Comparison of ENCODE assay signal across 20 mouse cellular contexts in the genomic region with DNA sequence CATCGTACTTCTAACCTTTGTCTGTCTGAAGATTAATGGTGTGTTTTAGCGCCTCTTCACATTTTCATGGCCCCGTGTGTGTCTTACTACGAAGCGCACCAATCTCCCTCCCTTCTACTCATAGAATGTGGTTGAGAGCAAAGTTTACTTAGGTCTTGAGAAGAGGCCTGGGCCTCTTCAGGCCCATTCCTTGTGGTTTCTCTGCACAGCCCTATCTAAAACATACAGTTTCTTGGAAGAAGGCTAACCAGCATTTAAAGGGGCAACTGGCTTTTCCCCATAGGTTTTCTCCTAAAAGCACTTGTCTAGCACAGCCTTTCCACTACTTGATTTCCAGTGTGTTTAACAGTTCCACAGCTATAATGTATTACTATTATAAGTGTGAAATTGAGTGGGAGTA.
"Had no signal": no experiment of that assay in that cellular context is flagged by ENCODE, and none has a peak within 500 bp of the region (broad histone marks: within the 10 kb centered on the region; RNA-seq: fewer than 3 reads in every experiment).

No protein-coding gene starts in this region.

- ATAC-seq: intestine, embryonic 15.5 days; liver, embryonic 12.5 days; midbrain, embryonic 15.5 days had no signal

- H3K36me3 ChIP-seq: liver, embryonic 15.5 days; neural tube, embryonic 15.5 days had no signal

- H3K9me3 ChIP-seq: intestine, embryonic 15.5 days; liver, embryonic 15.5 days; midbrain, embryonic 15.5 days; neural tube, embryonic 12.5 days; neural tube, embryonic 15.5 days had no signal

- H3K4me2 ChIP-seq: intestine, embryonic 15.5 days; liver, embryonic 12.5 days; liver, embryonic 15.5 days; midbrain, embryonic 12.5 days; midbrain, embryonic 15.5 days; neural tube, embryonic 12.5 days; neural tube, embryonic 15.5 days had no signal

- H3K9ac ChIP-seq: intestine, embryonic 15.5 days; liver, embryonic 12.5 days; liver, embryonic 15.5 days; midbrain, embryonic 12.5 days; midbrain, embryonic 15.5 days; neural tube, embryonic 12.5 days; neural tube, embryonic 15.5 days had no signal

- H3K27ac ChIP-seq: liver, embryonic 12.5 days; liver, embryonic 15.5 days; macrophage; midbrain, embryonic 12.5 days; midbrain, embryonic 15.5 days; neural tube, embryonic 12.5 days; neural tube, embryonic 15.5 days; stomach, postnatal 0 days had no signal

- H3K27me3 ChIP-seq: intestine, embryonic 15.5 days; liver, embryonic 12.5 days; liver, embryonic 15.5 days; midbrain, embryonic 12.5 days; midbrain, embryonic 15.5 days; neural tube, embryonic 12.5 days; neural tube, embryonic 15.5 days had no signal

- DNase-seq: kidney, adult 11 months; kidney, adult 8-10 months; kidney, postnatal 14 days; kidney, postnatal 4 days; left cerebral cortex, postnatal 4 days; liver; right cerebral cortex, adult 18-20 months; right cerebral cortex, postnatal 14 days; right cerebral cortex, postnatal 4 days; thymus, adult 2 months; thymus, postnatal 25 days had no signal

- H3K4me3 ChIP-seq: intestine, embryonic 15.5 days; liver, embryonic 12.5 days; liver, embryonic 15.5 days; midbrain, embryonic 12.5 days; midbrain, embryonic 15.5 days; neural tube, embryonic 12.5 days; neural tube, embryonic 15.5 days had no signal
